Mouse (Mus musculus) T-helper 2 cell (primary cell): ENCODE data around the gene Fpgs.

Source experiments
- in situ Hi-C: fragments of 300-600 bp; cut with MboI, MseI; formaldehyde crosslinking; loops from one replicate; pipeline ENCODE4 v1.15.1; 2025; ENCODE audit warnings: high pct_unique_total_duplicates

Fpgs gene

GRCm38 (mm10) chr2:32642813-32643212 is 61.1 kb downstream of the Fpgs start:
- in situ Hi-C loops: no loop called here

GRCm38 (mm10) chr2:32641810-32642209 is 62.1 kb downstream of the Fpgs start:
- in situ Hi-C loops: no loop called here

GRCm38 (mm10) chr2:32640550-32641051 is 63.3 kb downstream of the Fpgs start:
- in situ Hi-C loops: no loop called here

- in situ Hi-C loops: no loop called here
Measured at GRCm38 (mm10) chr2:32639632-32640031, 64.3 kb downstream of the Fpgs start.

- in situ Hi-C loops: no loop called here
Measured at GRCm38 (mm10) chr2:32637778-32638281, 66.1 kb downstream of the Fpgs start.

- in situ Hi-C loops: no loop called here
Measured at GRCm38 (mm10) chr2:32636617-32637016, 67.3 kb downstream of the Fpgs start.

- in situ Hi-C loops: loop anchor here (5.0 kb wide), 1 partner anchor 53 kb away; no protein-coding TSS in a partner anchor
Measured at GRCm38 (mm10) chr2:32634277-32635105, 69.5 kb downstream of the Fpgs start.

GRCm38 (mm10) chr2:32633660-32634059 is 70.3 kb downstream of the Fpgs start:
- in situ Hi-C loops: loop anchor here (5.0 kb wide), 1 partner anchor 54 kb away; no protein-coding TSS in a partner anchor
